Mouse (Mus musculus): ENCODE results near the gene Casp14.

Gene Casp14

DNA sequence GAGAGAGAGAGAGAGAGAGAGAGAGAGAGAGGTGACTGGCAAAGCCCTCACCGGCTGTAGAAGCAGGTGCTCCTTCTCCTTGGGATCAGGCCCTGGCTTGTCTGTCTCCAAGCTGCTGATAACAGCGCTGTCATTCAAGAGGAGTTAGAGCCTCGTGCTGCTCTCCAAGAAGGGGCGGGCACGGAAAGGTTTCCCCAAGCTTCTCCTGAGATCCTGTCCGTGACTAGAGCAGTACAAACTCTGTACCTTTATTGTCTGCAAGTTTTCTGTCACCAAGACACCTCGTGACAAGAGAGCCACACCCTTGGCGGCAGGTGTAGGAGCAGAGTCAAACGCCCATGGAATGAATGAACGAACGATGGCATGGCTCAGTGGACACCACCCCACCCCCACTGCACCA, at the start of gene Casp14:
Gene Casp14 (minus strand): TSS at position 239 of the 400 bp plus-strand sequence.
- peak; percentile 27 for DNase-seq (ENCODE audit: low read depth, low spot score)

GRCm38 (mm10) chr10:78765570-78765969, 47.5 kb upstream of the Casp14 start:
- DNase-seq (ENCODE audit: low read depth, low spot score) = no peak

DNA sequence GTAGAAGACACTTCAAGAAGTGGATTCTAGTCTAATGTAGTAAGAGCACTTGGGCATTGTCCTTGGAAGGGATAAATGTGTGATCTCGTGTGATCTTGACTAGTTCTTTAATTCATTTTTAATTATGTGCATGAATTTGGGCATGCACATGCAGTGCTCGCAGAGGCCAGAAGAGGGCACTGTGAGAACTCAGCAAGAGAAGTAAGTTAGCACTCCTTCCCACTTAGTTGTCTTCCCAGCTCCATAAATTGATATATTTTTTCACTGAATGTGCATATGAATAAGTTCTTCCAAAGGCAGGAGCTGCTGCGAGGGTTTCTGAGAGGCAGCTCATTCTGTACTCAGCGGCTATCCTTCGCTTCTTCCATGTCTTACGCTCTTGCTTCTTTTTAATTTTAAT, 37.9 kb upstream of the Casp14 start:
- peak; percentile 77 for DNase-seq (ENCODE audit: low read depth, low spot score)

- peak; percentile 93 for DNase-seq (ENCODE audit: low read depth, low spot score)
These were observed 34.5 kb upstream of the Casp14 start, which contains the start of gene Ccdc105 for GRCm38 (mm10) chr10:78752452-78753191. Gene Ccdc105, minus strand, starts transcription at chr10:78753065.

DNA sequence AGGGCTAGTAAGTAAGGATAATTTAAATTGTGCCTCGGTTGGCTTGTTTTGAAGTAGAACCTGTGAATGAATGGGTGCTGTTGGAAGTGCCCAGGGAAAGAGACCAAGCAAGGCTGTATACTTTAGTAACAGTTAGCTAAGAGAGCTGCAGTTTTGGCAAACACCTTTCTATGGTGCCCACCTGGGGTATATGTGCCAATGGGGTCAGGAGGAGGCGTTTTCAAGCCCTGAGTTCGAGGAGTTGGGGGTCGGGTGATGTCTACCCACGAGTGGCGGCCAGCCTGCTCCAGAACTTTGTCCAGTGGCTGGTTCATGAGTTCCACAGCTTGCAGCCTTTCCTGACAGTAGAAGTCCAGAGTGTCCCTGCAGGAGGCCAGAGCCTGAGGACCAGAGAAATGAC, 30.9 kb upstream of the Casp14 start:
- no peak for DNase-seq (ENCODE audit: low read depth, low spot score)

- no peak for DNase-seq (ENCODE audit: low read depth, low spot score)
These were observed 30.1 kb upstream of the Casp14 start for GRCm38 (mm10) chr10:78748161-78748560.

- peak; percentile 95 for DNase-seq (ENCODE audit: low read depth, low spot score)
These were observed 29.1 kb upstream of the Casp14 start for GRCm38 (mm10) chr10:78747035-78747721.

DNA sequence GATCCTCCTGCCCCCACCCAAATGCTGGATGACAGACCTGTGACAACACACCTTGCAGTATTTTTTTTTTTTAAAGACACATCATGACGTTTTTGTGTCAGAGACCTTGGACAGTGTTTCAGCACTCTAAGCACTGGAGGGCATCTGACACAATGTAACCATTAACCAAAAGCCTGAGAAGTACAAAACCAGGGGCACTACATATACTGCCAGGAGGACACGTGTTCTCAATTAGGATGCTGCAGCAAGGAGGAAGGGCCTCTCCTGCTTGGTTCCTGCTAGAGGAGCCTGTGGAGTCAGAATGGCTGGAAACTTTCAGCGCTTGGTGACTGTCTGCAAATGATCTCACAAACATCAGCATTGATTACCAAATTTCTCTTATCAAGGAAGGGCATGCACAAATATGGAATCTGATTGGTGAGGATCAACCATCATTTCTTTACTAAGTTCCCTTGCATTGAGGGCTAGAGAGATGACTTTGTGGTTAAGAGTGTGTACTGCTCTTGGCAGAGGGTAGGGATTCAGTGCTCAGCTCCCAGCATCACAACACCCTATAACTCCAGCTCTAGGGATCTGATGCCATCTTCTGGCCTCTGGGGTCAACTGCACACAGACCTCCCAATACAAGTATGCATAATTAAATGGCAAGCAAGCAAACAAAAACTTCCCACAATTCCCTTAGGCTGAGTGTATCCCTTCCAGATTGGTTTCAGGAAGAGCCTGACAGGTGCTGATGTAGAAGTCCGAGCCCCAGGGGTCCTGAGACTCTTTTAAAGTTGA, 27.5 kb upstream of the Casp14 start:
- DNase-seq (ENCODE audit: low read depth, low spot score) = peak; percentile 85

GRCm38 (mm10) chr10:78743721-78744120, 25.6 kb upstream of the Casp14 start:
- DNase-seq (ENCODE audit: low read depth, low spot score) = no peak

DNA sequence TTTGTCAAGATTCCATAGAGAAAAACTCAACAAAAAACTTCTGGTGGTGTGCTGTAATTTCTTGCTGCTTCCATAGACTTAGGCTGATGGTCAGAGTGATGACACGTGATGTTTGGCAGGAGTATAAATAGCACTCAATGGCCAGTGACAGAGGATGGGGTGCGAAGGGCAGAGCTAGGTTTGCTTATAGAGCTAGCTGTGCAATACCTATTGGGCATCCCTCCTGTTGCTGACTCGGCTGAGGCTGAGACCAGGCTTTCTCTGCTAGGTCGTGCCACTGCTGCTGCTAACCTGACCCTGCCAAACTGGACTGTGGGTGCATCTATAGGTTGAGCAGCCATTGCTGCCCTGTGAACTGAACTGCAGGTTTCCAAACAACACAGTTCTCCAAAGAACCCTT, 21.7 kb upstream of the Casp14 start:
- DNase-seq (ENCODE audit: low read depth, low spot score) = no peak

DNA sequence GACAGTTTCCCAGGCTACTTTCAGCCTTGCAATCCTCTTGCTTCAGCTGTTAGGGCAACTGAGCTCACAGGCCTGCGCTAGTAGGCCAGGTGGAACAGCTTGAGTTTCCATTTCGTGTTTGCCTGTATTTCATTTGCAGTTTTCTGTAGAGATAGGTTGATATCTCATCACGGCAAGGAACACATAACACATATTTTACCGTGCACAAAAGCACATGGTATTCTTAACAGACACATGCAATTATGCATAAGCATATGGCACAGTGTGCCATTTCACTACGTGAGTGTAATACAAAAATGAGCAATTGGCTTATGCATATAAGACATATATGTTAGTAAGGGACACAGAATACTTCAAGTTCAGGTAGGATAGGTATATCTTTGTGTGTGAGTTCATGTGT, 9.8 kb upstream of the Casp14 start:
- no peak for DNase-seq (ENCODE audit: low read depth, low spot score)

- no peak for DNase-seq (ENCODE audit: low read depth, low spot score)
These were observed 8.9 kb upstream of the Casp14 start for GRCm38 (mm10) chr10:78727035-78727434.

- no peak for DNase-seq (ENCODE audit: low read depth, low spot score)
These were observed 5.3 kb upstream of the Casp14 start for GRCm38 (mm10) chr10:78723416-78723815.

GRCm38 (mm10) chr10:78722654-78723053, 4.6 kb upstream of the Casp14 start:
- DNase-seq (ENCODE audit: low read depth, low spot score) = no peak

- no peak for DNase-seq (ENCODE audit: low read depth, low spot score)
These were observed 3.9 kb upstream of the Casp14 start for GRCm38 (mm10) chr10:78722036-78722435.

- no peak for DNase-seq (ENCODE audit: low read depth, low spot score)
These were observed 1.9 kb downstream of the Casp14 start for GRCm38 (mm10) chr10:78716231-78716630.

- DNase-seq (ENCODE audit: low read depth, low spot score) = no peak
These were observed 2.9 kb downstream of the Casp14 start for GRCm38 (mm10) chr10:78715156-78715555.

- DNase-seq (ENCODE audit: low read depth, low spot score) = no peak
These were observed 4.0 kb downstream of the Casp14 start for GRCm38 (mm10) chr10:78714129-78714528.

GRCm38 (mm10) chr10:78710706-78711105, 7.4 kb downstream of the Casp14 start:
- no peak for DNase-seq (ENCODE audit: low read depth, low spot score)

GRCm38 (mm10) chr10:78700881-78701280, 17.2 kb downstream of the Casp14 start:
- DNase-seq (ENCODE audit: low read depth, low spot score) = no peak

- DNase-seq (ENCODE audit: low read depth, low spot score) = no peak
These were observed 28.1 kb downstream of the Casp14 start for GRCm38 (mm10) chr10:78689973-78690372.

- DNase-seq (ENCODE audit: low read depth, low spot score) = no peak
These were observed 31.0 kb downstream of the Casp14 start for GRCm38 (mm10) chr10:78686995-78687577.
